Mouse (Mus musculus): Measurements from ENCODE around the gene Slc9a1. TPM values are rescaled to one million over a fixed set of nuclear protein-coding genes. Genes with fewer than 3 reads are reported as not detected.

Gene Slc9a1
- polyA plus RNA-seq, 1 experiment from 2014 or later = 5.6 TPM

DNA sequence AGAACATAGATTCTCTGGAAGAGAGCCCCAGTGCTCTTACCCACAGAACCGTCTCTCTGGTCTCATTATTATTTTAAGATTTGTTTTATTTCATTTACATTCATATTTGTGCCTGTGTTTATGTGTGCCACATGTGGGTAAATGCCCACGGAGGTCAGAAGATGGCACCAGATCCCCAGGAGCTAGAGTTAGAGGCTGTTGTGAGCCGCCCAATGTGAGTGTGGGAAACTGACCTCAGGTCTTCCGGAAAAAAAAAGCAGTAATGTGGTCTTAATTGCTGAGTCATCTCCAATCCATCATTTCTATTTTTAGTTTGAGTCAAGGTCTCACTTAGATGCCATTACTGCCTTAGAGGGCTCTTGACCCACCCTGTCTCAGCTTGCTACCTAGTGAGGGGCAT is 21.9 kb upstream of the Slc9a1 start:
- no peak for ATAC-seq
- Histone ChIP-seq H3K9ac (no peak overlapping the region), H3K4me1 (no peaks in the 10 kb centered on the region), H3K27me3 (peaks cover 16% of the 10 kb centered on the region), H3K27ac (no peak overlapping the region), H3K36me3 (ENCODE audit: poor library complexity, severe bottlenecking) (no peaks in the 10 kb centered on the region), H3K4me3 (no peak overlapping the region), H3K9me3 (replicated peaks) (no peaks in the 10 kb centered on the region), H3K4me2 (no peak overlapping the region)
- 68% methylated on average over 4 of the region's 4 CpGs for WGBS

DNA sequence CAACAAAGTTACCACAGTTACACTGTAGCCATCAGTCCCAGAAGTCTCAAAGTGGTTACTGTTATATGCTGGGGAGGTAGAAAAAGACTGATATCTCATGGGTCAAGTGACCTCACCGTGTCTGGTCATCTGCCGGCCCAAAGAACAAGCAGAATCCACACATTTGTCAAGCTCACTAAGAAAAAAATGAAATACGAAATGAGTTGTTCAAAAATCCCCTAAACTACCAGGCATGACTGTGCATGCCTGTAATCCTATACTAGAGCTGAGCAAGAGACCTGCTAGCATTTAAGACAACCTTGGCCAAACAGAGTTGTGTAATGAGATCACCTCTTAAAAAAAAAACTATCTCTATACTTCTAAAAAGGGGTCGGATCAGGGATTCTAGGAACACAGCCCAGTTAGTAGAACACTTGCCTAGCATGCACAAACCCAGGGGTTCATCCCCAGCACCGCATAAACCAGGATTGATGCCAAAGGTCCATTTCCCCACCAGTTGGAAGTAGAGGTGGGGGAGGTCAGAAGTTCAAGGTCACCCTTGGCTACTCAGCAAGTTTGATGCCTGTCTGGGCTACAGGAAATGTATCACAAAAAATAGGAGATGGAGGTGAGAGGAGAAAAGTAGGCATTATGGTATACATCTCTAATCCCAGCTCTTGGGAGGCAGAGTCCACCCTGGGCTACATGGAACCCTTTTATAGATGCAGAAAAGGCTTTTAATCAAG is 21.3 kb upstream of the Slc9a1 start:
- H3K27ac ChIP-seq = no peak overlapping the region
- H3K36me3 ChIP-seq (ENCODE audit: poor library complexity, severe bottlenecking) = no peaks in the 10 kb centered on the region
- whole genome bisulfite sequencing = 94% methylated on average over 5 of the region's 5 CpGs
- no peaks in the 10 kb centered on the region for H3K9me3 ChIP-seq (replicated peaks)
- no peaks in the 10 kb centered on the region for H3K4me1 ChIP-seq
- ATAC-seq = no peak
- no peak overlapping the region for H3K9ac ChIP-seq
- H3K27me3 ChIP-seq = peaks cover 11% of the 10 kb centered on the region
- no peak overlapping the region for H3K4me3 ChIP-seq
- no peak overlapping the region for H3K4me2 ChIP-seq

DNA sequence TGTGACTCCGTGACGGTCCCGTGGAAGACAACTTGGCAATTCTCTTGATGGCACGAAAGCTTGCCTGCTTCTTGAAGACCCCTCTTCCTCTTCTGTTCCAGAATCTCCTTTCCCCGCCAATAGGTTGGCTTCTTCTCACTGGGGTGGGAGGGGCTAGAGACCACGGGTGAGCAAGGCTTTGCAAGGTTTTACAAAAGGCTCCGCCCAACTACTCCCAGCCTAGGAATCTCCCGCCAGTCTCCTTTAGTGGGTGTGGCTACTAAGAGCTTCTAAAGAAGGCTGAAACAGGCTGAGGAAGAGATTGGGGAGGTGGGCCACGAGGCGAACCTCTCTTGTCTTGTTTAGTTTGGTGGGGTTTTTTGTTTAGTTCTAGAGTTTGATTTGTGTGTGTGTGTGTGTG is 16.7 kb upstream of the Slc9a1 start:
- no peaks in the 10 kb centered on the region for H3K36me3 ChIP-seq (ENCODE audit: poor library complexity, severe bottlenecking)
- no peaks in the 10 kb centered on the region for H3K9me3 ChIP-seq (replicated peaks)
- 75% methylated on average over 10 of the region's 10 CpGs for WGBS
- no peak overlapping the region for H3K27ac ChIP-seq
- ATAC-seq = no peak
- H3K4me1 ChIP-seq = no peaks in the 10 kb centered on the region
- H3K4me2 ChIP-seq = no peak overlapping the region
- H3K27me3 ChIP-seq = no peaks in the 10 kb centered on the region
- H3K4me3 ChIP-seq = no peak overlapping the region
- H3K9ac ChIP-seq = no peak overlapping the region

DNA sequence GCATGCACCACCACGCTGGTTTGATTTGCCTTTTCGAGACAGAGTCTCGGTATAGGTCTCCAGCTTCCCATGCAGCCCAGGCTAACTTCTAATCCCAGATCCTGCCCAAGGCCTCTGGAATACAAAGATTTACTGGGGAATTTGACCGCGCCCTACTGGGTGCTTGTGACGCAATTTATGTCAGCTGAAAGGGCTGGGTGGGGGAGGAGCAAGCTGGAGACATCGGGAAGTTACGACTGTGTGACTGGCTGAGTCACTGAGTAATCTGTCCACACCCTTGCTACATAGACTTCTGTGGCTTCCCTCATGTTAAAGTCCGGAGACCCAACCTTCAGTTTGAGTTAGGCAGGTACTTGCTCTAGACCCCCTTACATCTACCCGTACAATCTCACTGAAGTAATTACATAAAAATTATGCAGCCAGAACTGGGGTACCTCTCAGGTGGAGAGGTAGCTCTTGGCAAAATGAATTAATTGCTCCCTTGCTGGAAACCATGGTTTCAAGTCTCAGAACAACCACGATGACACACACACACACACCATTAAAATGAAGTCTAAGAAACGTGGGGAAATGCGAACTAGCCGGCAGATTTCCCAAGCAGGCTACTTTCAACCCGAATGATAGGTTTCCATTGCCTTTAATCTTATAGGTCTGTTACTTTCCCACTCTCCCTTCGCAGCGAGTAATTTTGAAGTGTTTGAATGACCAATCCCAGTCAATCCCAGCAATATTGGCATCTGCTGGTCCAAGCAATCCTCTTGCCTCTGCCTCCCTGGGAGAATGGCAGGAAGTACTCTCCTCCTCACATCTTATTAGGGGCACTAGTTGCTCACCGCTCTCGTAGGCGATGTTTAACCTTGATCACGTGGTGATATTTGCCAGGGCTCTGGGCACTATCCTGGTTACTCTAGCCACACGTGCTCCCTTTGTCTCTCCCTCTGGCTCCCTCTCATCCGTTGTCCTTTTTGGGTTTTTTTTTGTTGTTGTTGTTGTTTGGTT is 15.8 kb upstream of the Slc9a1 start, which contains the start of gene Wdtc1:
Gene Wdtc1 (minus strand): TSS at position 115 of the 999 bp plus-strand sequence.
- no peaks in the 10 kb centered on the region for H3K9me3 ChIP-seq (replicated peaks)
- no peak within 1 kb of the TSS for H3K4me3 ChIP-seq
- WGBS = 92% methylated on average over 23 of the region's 23 CpGs
- H3K27me3 ChIP-seq = no peaks in the 10 kb centered on the region
- no peak within 1 kb of the TSS for H3K27ac ChIP-seq
- H3K4me1 ChIP-seq = no peaks in the 10 kb centered on the region
- H3K9ac ChIP-seq = no peak within 1 kb of the TSS
- H3K36me3 ChIP-seq (ENCODE audit: poor library complexity, severe bottlenecking) = no peaks in the 10 kb centered on the region
- H3K4me2 ChIP-seq = no peak within 1 kb of the TSS
- no peak for ATAC-seq

DNA sequence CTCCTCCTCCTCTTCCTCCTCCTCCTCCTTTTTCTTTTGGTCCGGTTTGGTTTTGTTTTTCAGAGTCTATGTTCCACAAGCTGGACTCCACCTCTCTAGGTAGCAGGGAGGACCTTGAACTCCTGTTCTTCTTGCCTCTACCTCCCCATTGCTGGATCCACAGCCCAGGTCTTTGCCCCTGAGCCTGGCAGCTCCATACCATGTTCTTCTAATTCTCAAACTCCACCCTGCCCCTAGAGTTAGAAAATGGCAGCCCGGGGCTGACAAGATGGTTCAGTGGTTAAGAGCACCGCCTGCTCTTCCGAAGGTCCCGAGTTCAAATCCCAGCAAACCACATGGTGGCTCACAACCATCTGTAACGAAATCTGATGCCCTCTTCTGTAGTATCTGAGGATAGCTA is 14.9 kb upstream of the Slc9a1 start:
- no peaks in the 10 kb centered on the region for H3K4me1 ChIP-seq
- no peaks in the 10 kb centered on the region for H3K36me3 ChIP-seq (ENCODE audit: poor library complexity, severe bottlenecking)
- H3K27ac ChIP-seq = no peak overlapping the region
- H3K9me3 ChIP-seq (replicated peaks) = no peaks in the 10 kb centered on the region
- H3K9ac ChIP-seq = no peak overlapping the region
- 91% methylated on average over 6 of the region's 6 CpGs for WGBS
- H3K27me3 ChIP-seq = no peaks in the 10 kb centered on the region
- no peak overlapping the region for H3K4me3 ChIP-seq
- ATAC-seq = no peak
- no peak overlapping the region for H3K4me2 ChIP-seq

DNA sequence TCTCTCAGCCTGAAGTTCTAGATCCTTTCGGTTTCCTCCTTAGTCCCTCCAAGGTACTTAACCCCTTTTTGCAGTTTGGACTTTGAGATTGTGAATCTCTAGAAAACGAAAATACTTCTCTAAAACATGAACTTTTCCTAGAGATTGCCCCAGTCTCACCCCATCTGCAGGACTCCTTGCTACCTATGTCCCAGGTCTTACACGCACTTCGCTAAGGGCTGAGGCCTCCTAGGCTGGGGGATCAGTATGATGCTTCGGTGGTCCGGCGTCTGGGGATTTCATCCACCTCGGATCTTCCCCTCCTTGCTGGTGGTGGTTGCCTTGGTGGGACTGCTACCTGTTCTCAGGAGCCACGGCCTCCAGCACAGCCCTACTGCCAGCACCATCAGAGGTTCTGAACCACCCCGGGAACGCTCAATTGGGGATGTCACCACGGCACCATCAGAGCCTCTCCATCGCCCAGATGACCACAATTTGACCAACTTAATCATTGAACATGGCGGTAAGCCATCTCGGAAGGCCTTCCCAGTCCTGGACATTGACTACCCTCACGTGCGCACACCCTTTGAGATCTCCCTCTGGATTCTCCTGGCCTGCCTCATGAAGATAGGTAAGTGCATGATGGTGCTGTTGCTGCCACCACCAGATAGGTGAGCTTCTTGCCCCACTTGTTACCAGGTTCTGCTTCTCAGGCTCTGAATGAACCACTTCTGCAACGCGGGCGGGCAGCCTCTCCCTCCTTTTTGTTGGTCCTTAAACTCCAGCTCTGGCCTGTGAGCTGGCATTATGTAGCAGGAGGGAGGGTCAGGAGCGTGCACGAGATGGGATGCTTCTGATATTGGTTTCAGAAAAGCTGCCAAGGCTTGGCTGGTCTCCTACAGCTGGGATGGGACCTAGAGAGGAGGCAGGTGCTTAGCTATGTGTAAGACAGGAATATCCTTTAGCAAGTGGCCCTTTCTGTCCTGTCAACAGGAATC is 1.1 kb downstream of the Slc9a1 start:
- Histone ChIP-seq H3K4me3 (peak overlapping the region; percentile 83), H3K4me2 (peak overlapping the region; percentile 65), H3K9me3 (replicated peaks) (no peaks in the 10 kb centered on the region), H3K36me3 (ENCODE audit: poor library complexity, severe bottlenecking) (no peaks in the 10 kb centered on the region; the same call in 1 of the 2 replicates), H3K9ac (peak overlapping the region; percentile 96), H3K27me3 (no peaks in the 10 kb centered on the region), H3K4me1 (peaks cover 47% of the 10 kb centered on the region), H3K27ac (peak overlapping the region; percentile 64; the same call in 1 of the 2 replicates)
- 68% methylated on average over 22 of the region's 22 CpGs for WGBS
- no peak for ATAC-seq

DNA sequence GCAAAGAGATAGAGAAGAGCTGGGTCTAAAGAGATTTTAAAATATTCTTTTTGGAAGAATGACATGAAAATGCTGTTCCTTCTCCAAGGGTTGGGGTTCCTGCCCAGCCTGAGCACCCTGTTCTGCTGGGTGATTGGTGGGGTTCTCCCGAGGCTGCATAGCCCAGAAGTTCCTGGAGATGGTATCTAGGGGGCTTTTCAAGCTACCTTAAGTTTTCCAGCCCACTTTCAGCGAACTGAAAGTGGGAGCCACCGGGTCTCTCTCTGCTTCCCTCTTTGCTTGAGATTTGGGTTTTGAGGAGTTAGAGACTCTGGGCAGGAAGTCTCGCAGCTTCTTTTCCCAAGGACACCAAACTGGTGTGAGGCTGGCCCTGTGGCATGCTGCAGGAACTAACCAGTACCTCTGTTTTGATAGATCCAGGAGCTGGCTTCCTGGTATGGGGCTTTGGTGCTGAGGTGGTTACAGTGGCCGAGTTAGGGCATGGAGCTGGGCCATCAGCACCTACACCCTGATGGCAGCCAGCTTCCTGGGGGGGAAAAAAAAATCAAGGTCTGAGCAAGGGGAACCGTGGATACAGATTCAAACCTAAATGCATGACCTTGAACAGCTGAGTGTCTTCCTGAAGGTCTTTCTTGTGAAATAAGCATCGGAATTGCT is 2.2 kb downstream of the Slc9a1 start:
- H3K4me2 ChIP-seq = peak overlapping the region; percentile 65
- H3K4me3 ChIP-seq = peak overlapping the region; percentile 83
- H3K36me3 ChIP-seq (ENCODE audit: poor library complexity, severe bottlenecking) = no peaks in the 10 kb centered on the region; the same call in 1 of the 2 replicates
- H3K9ac ChIP-seq = peak overlapping the region; percentile 96
- WGBS = 87% methylated on average over 7 of the region's 7 CpGs
- ATAC-seq = no peak
- no peaks in the 10 kb centered on the region for H3K27me3 ChIP-seq
- H3K9me3 ChIP-seq (replicated peaks) = no peaks in the 10 kb centered on the region
- peaks cover 52% of the 10 kb centered on the region for H3K4me1 ChIP-seq
- no peak overlapping the region for H3K27ac ChIP-seq

DNA sequence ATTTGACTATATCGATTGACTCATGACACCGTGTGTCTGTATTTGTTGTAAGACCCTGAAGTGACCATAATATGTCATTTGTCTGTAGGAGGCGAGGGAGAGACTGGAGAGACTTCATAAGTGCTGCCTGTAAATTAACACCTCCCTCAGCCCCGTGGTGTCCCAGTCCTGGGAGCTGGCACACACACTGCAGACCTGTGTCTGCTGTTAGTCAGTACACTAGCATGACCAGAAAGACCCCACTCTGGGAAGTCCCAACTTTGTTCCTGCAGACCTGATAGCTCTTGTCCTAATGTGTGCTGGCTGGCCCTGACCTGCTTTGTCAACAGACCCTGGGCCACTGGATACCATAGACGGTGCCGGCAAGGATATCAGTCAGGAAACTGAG is 2.8 kb downstream of the Slc9a1 start:
- H3K27me3 ChIP-seq = no peaks in the 10 kb centered on the region
- H3K9ac ChIP-seq = peak overlapping the region; percentile 96; the same call in 1 of the 2 replicates
- H3K4me1 ChIP-seq = peaks cover 52% of the 10 kb centered on the region
- H3K4me3 ChIP-seq = peak overlapping the region; percentile 83; the same call in 1 of the 2 replicates
- H3K4me2 ChIP-seq = peak overlapping the region; percentile 65
- H3K36me3 ChIP-seq (ENCODE audit: poor library complexity, severe bottlenecking) = no peaks in the 10 kb centered on the region; the same call in 1 of the 2 replicates
- H3K27ac ChIP-seq = no peak overlapping the region
- H3K9me3 ChIP-seq (replicated peaks) = no peaks in the 10 kb centered on the region
- WGBS = 83% methylated on average over 6 of the region's 6 CpGs
- no peak for ATAC-seq

DNA sequence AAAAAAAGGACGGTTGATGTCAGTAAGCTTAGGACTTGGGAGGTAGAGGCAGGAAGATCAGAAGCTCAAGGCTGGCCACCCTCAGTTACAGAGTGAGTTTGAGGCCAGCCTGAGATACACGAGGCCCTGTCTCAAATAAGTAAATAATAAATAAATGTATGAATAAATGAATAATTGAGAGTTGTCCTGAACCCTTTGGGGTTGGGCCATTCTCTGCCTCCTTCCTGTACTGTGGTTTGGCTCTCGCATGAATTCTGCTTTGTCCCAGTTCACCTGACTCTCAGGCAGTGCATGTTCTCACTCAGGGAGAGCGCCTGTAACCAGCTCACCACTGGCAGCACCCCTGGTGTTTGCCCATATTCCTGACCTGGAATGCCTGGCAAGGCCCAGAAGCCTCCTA is 4.5 kb downstream of the Slc9a1 start:
- no peak for ATAC-seq
- Histone ChIP-seq H3K36me3 (ENCODE audit: poor library complexity, severe bottlenecking) (no peaks in the 10 kb centered on the region; the same call in 1 of the 2 replicates), H3K4me2 (no peak overlapping the region), H3K9ac (peak overlapping the region; percentile 22; the same call in 1 of the 2 replicates), H3K4me1 (peaks cover 69% of the 10 kb centered on the region), H3K27me3 (no peaks in the 10 kb centered on the region), H3K9me3 (replicated peaks) (no peaks in the 10 kb centered on the region), H3K27ac (no peak overlapping the region), H3K4me3 (no peak overlapping the region)
- 84% methylated on average over 4 of the region's 4 CpGs for WGBS

DNA sequence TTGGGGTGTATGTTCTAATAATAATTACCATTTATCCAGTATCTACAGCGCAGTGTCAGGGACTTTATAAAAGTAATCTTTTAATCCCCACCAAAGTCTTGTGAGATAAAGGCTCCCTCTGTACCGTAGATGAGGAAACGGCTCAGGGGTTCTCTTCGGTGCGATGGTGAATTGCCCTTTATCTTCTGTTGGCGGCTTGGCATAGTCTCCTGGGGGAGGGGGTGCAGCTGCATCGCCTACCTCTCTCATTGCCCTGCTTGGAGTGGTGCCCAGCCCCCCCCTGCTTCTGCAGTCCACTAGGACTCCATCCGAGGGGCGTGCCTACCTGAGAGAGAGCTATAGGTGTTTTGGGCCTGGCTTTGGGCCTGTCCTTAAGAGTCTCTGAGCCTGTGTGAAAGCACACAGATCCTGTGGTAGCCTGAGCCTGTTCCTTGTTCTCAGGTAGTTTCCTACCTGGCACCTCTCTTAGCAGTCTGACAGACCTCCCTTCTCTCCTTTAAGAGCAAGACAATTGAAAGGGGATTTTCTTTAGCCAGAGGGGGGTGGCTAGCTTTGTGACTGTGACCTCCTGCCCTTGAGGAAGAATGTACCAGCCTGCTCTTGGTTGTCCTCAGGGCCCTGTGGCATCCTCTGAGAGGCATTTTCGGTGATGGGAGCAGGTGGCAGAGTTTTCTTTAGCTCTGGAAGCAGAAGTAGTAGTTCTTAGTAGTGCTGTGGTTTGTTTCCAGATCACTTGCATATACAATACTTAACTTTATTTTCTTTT is 6.5 kb downstream of the Slc9a1 start:
- Histone ChIP-seq H3K4me1 (peaks cover 61% of the 10 kb centered on the region), H3K27ac (0 out of 2 replicates have a peak overlapping the region, but pooled peaks have one; percentile 7), H3K9ac (no peak overlapping the region), H3K4me2 (no peak overlapping the region), H3K9me3 (replicated peaks) (no peaks in the 10 kb centered on the region), H3K36me3 (ENCODE audit: poor library complexity, severe bottlenecking) (no peaks in the 10 kb centered on the region; the same call in 1 of the 2 replicates), H3K4me3 (no peak overlapping the region), H3K27me3 (no peaks in the 10 kb centered on the region)
- no peak for ATAC-seq
- 55% methylated on average over 10 of the region's 10 CpGs for WGBS
